Mouse (Mus musculus) cerebellum, adult 9-11 months (tissue): ENCODE results near the gene Micall2.

Experiments
- DNase-seq: peaks from one replicate; pipeline ENCODE4 v3.0.0; 2022

The Micall2 gene

GRCm38 (mm10) chr5:139674940-139675706, 61.0 kb downstream of the Micall2 start:
- DNase-seq = no peak

- peak; percentile 85 for DNase-seq
Measured at GRCm38 (mm10) chr5:139669380-139669779, 66.8 kb downstream of the Micall2 start.

GRCm38 (mm10) chr5:139668494-139668893, 67.6 kb downstream of the Micall2 start:
- DNase-seq = peak; percentile 88

- no peak for DNase-seq
Measured at GRCm38 (mm10) chr5:139666496-139666895, 69.6 kb downstream of the Micall2 start.

- DNase-seq = no peak
Measured at GRCm38 (mm10) chr5:139665375-139665774, 70.8 kb downstream of the Micall2 start.

GRCm38 (mm10) chr5:139661713-139662112, 74.4 kb downstream of the Micall2 start:
- no peak for DNase-seq

- DNase-seq = no peak
Measured at GRCm38 (mm10) chr5:139659307-139659706, 76.8 kb downstream of the Micall2 start.

GRCm38 (mm10) chr5:139658865-139659264, 77.3 kb downstream of the Micall2 start:
- DNase-seq = no peak

GRCm38 (mm10) chr5:139657959-139658602, 78.1 kb downstream of the Micall2 start:
- no peak for DNase-seq
